Mouse (Mus musculus) hindbrain, embryonic 14.5 days (tissue): Measurements from ENCODE around the gene Ttc30b. TPM values are rescaled to one million over a fixed set of nuclear protein-coding genes. Genes with fewer than 3 reads are reported as not detected.
"Not testable (repeated sequence)": the region's sequence is repeated elsewhere in the genome, so short reads cannot be mapped to it uniquely, and the experiment has no call there.

Source experiments
- ATAC-seq: fragments of 200-750 bp; cut with Nextera tagmentation; 2 replicates; pipeline ENCODE4 v1.8.0; 2017; ENCODE audit warnings: moderate number of reproducible peaks, mild to moderate bottlenecking, moderate TSS enrichment, moderate library complexity; ENCODE audit not compliant: low FRiP score
- DNase-seq: peaks from one replicate; pipeline ENCODE4 v3.0.0-alpha.2; 2015; ENCODE audit warnings: low spot score
- H3K27ac ChIP-seq: fragments of 300-500 bp; sonication (generic); 2 replicates; pipeline ENCODE4 v1.5.1; 2014; ENCODE audit warnings: mild to moderate bottlenecking, moderate library complexity
- H3K27me3 ChIP-seq: fragments of 300-500 bp; sonication (generic); 2 replicates; pipeline ENCODE4 v1.6.1; 2014; ENCODE audit warnings: mild to moderate bottlenecking, low read length, mixed read lengths; ENCODE audit not compliant: control insufficient read depth, insufficient read depth
- H3K36me3 ChIP-seq: fragments of 300-500 bp; sonication (generic); replicated peaks from 2 replicates; pipeline ENCODE4 v1.6.1; 2014; ENCODE audit not compliant: control insufficient read depth, insufficient read depth
- H3K4me1 ChIP-seq: fragments of 300-500 bp; sonication (generic); replicated peaks from 2 replicates; pipeline ENCODE4 v1.6.1; 2014; ENCODE audit warnings: antibody characterized with exemption, low read length, mixed read lengths; ENCODE audit not compliant: control insufficient read depth, insufficient read depth
- H3K4me2 ChIP-seq: fragments of 300-500 bp; sonication (generic); replicated peaks from 2 replicates; pipeline ENCODE4 v1.6.1; 2014; ENCODE audit warnings: mild to moderate bottlenecking, moderate library complexity
- H3K4me3 ChIP-seq: fragments of 300-500 bp; sonication (generic); replicated peaks from 2 replicates; pipeline ENCODE4 v1.5.1; 2014; ENCODE audit warnings: mild to moderate bottlenecking, low read length
- H3K9ac ChIP-seq: fragments of 300-500 bp; sonication (generic); 2 replicates; pipeline ENCODE4 v1.6.1; 2014
- H3K9me3 ChIP-seq: fragments of 300-500 bp; sonication (generic); 2 replicates; pipeline ENCODE4 v1.6.1; 2016; ENCODE audit warnings: low read length; ENCODE audit not compliant: control insufficient read depth
- WGBS: fragments of 180-500 bp; shearing (Covaris S2); extraction: QIAGEN DNeasy Blood & Tissue Kit; methylation state at CpG from one replicate; pipeline ENCODE4 v1.1.7; 2014; 5-methylcytosine and 5-hydroxymethylcytosine counted together
- polyA plus RNA-seq: library from polyadenylated mRNA; unstranded; fragments of >200 nt; fragmentation: Nextera tagmentation; extraction: Ambion mirVana; gene quantifications from 2 replicates; pipeline ENCODE4 v1.2.1, GENCODE M21; 2014

Gene Ttc30b
- polyA plus RNA-seq, 1 experiment from 2014 or later = 22.7 TPM

- peak; percentile 72 for ATAC-seq
- Histone ChIP-seq H3K4me1 (peaks cover 12% of the 10 kb centered on the region; the same call in 1 of the 2 replicates), H3K9me3 (no peaks in the 10 kb centered on the region), H3K4me2 (peak overlapping the region; percentile 27), H3K27me3 (no peaks in the 10 kb centered on the region), H3K27ac (peak overlapping the region; percentile 70), H3K36me3 (no peaks in the 10 kb centered on the region), H3K9ac (peak overlapping the region; percentile 13; the same call in 1 of the 2 replicates), H3K4me3 (no peak overlapping the region)
- peak; percentile 62 for DNase-seq
- WGBS = 7% methylated on average over 15 of the region's 15 CpGs
Observed at GRCm38 (mm10) chr2:75959850-75960365, 21.5 kb upstream of the Ttc30b start.

GRCm38 (mm10) chr2:75959183-75959849, 20.9 kb upstream of the Ttc30b start:
- ATAC-seq = no peak
- Histone ChIP-seq H3K4me2 (peak overlapping the region; percentile 27), H3K4me1 (peaks cover 12% of the 10 kb centered on the region; the same call in 1 of the 2 replicates), H3K36me3 (no peaks in the 10 kb centered on the region), H3K9me3 (no peaks in the 10 kb centered on the region), H3K9ac (0 out of 2 replicates have a peak overlapping the region, but pooled peaks have one; percentile 13), H3K4me3 (no peak overlapping the region), H3K27ac (peak overlapping the region; percentile 70), H3K27me3 (no peaks in the 10 kb centered on the region)
- WGBS = 35% methylated on average over 18 of the region's 18 CpGs
- DNase-seq = peak; percentile 35

GRCm38 (mm10) chr2:75955709-75956108, 17.3 kb upstream of the Ttc30b start:
- 59% methylated on average over 14 of the region's 14 CpGs for WGBS
- DNase-seq (no peak), ATAC-seq (no peak)
- Histone ChIP-seq H3K36me3 (no peaks in the 10 kb centered on the region), H3K27ac (no peak overlapping the region), H3K4me1 (peaks cover 9% of the 10 kb centered on the region; the same call in 1 of the 2 replicates), H3K9ac (no peak overlapping the region), H3K27me3 (no peaks in the 10 kb centered on the region), H3K9me3 (no peaks in the 10 kb centered on the region), H3K4me3 (no peak overlapping the region), H3K4me2 (no peak overlapping the region)

GRCm38 (mm10) chr2:75953320-75953719, 14.9 kb upstream of the Ttc30b start:
- H3K4me2 ChIP-seq = no peak overlapping the region
- H3K4me1 ChIP-seq = no peaks in the 10 kb centered on the region
- no peaks in the 10 kb centered on the region for H3K36me3 ChIP-seq
- H3K9ac ChIP-seq = no peak overlapping the region
- no peak overlapping the region for H3K27ac ChIP-seq
- H3K27me3 ChIP-seq = no peaks in the 10 kb centered on the region
- no peaks in the 10 kb centered on the region for H3K9me3 ChIP-seq
- ATAC-seq = no peak
- WGBS = 88% methylated on average over 5 of the region's 5 CpGs
- H3K4me3 ChIP-seq = no peak overlapping the region
- no peak for DNase-seq

- H3K4me3 ChIP-seq = no peak overlapping the region
- no peaks in the 10 kb centered on the region for H3K36me3 ChIP-seq
- H3K9me3 ChIP-seq = no peaks in the 10 kb centered on the region
- H3K9ac ChIP-seq = no peak overlapping the region
- no peak overlapping the region for H3K4me2 ChIP-seq
- no peak overlapping the region for H3K27ac ChIP-seq
- DNase-seq = no peak
- no peaks in the 10 kb centered on the region for H3K27me3 ChIP-seq
- no peak for ATAC-seq
- 93% methylated on average over 8 of the region's 8 CpGs for WGBS
- H3K4me1 ChIP-seq = no peaks in the 10 kb centered on the region
Observed at GRCm38 (mm10) chr2:75950685-75951084, 12.3 kb upstream of the Ttc30b start.

- Histone ChIP-seq H3K27ac (peak overlapping the region; percentile 92; the same call in 1 of the 2 replicates), H3K9ac (peak overlapping the region; percentile 64), H3K4me2 (peak overlapping the region; percentile 69), H3K4me3 (peak overlapping the region; percentile 54)
- not testable (repeated sequence) for H3K9me3 ChIP-seq, H3K4me1 ChIP-seq, ATAC-seq, H3K27me3 ChIP-seq, DNase-seq, H3K36me3 ChIP-seq
- 75% methylated on average over 13 of the region's 17 CpGs for WGBS
Observed at GRCm38 (mm10) chr2:75937520-75938116, 767 bp downstream of the Ttc30b start.

GRCm38 (mm10) chr2:75936685-75937084, 1.7 kb downstream of the Ttc30b start:
- 93% methylated on average over 2 of the region's 2 CpGs for WGBS
- not testable (repeated sequence) for H3K4me1 ChIP-seq, H3K9ac ChIP-seq

GRCm38 (mm10) chr2:75933541-75933940, 4.8 kb downstream of the Ttc30b start:
- Histone ChIP-seq H3K27me3 (no peaks in the 10 kb centered on the region), H3K27ac (peak overlapping the region; percentile 22; the same call in 1 of the 2 replicates), H3K9ac (no peak overlapping the region), H3K9me3 (no peaks in the 10 kb centered on the region), H3K4me1 (no peaks in the 10 kb centered on the region; the same call in 1 of the 2 replicates), H3K4me2 (no peak overlapping the region), H3K36me3 (peaks cover 20% of the 10 kb centered on the region; the same call in 1 of the 2 replicates), H3K4me3 (no peak overlapping the region)
- WGBS = 46% methylated on average over 7 of the region's 7 CpGs
- ATAC-seq = no peak
- no peak for DNase-seq

More at GRCm38 (mm10) chr2:75936685-75937084, 1.7 kb downstream of the Ttc30b start:
- H3K4me3 ChIP-seq, H3K4me2 ChIP-seq, H3K27ac ChIP-seq, H3K36me3 ChIP-seq, H3K9me3 ChIP-seq, ATAC-seq, DNase-seq, H3K27me3 ChIP-seq: not testable (repeated sequence)

GRCm38 (mm10) chr2:75930941-75931340, 7.4 kb downstream of the Ttc30b start:
- Histone ChIP-seq H3K9ac (no peak overlapping the region), H3K36me3 (peaks cover 32% of the 10 kb centered on the region), H3K27me3 (no peaks in the 10 kb centered on the region), H3K4me2 (no peak overlapping the region), H3K4me3 (no peak overlapping the region), H3K9me3 (no peaks in the 10 kb centered on the region), H3K4me1 (no peaks in the 10 kb centered on the region), H3K27ac (no peak overlapping the region)
- ATAC-seq (no peak), DNase-seq (no peak)
- WGBS = 94% methylated on average over 2 of the region's 2 CpGs
